Mouse (Mus musculus): ENCODE data around the gene Fmod. TPM values are rescaled to one million over a fixed set of nuclear protein-coding genes. Genes with fewer than 3 reads are reported as not detected.

The Fmod gene
- polyA plus RNA-seq (2015; fragmentation: Nextera tagmentation; extraction: Ambion mirVana): 14.5 and 14.6 TPM in 2 replicates

DNA sequence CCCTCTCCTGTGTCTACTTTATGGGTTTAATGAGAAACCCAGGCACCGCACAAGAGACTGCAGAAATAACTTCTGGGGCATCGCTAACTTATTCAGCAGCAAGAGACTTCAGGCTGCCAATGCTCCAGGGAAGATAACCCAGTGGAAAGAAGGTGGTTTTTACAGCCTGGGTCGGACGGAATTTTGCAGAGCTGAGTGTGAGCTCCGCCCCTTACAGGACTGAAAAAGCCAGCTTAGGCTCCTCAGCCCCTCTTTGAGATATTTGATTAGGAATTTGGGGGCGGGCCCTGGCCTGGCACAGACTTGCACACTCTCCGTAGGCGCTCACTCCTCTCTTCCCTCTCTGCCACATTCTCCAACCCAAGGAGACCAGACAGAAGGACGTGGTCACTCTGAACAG, at the start of gene Fmod:
Gene Fmod (plus strand): TSS at position 83 of the 400 bp plus-strand sequence.
- WGBS: 42% methylated on average over 9 of the region's 9 CpGs
- Histone ChIP-seq H3K9me3 (replicated peaks) (no peaks in the 10 kb centered on the region), H3K36me3 (no peaks in the 10 kb centered on the region), H3K4me2 (no peak within 1 kb of the TSS), H3K4me3 (replicated peaks) (no peak within 1 kb of the TSS), H3K27ac (replicated peaks) (no peak within 1 kb of the TSS), H3K27me3 (replicated peaks) (no peaks in the 10 kb centered on the region), H3K4me1 (peaks cover 9% of the 10 kb centered on the region; the same call in 1 of the 2 replicates), H3K9ac (replicated peaks) (no peak within 1 kb of the TSS)
- no peak for ATAC-seq (ENCODE audit: low FRiP score)

DNA sequence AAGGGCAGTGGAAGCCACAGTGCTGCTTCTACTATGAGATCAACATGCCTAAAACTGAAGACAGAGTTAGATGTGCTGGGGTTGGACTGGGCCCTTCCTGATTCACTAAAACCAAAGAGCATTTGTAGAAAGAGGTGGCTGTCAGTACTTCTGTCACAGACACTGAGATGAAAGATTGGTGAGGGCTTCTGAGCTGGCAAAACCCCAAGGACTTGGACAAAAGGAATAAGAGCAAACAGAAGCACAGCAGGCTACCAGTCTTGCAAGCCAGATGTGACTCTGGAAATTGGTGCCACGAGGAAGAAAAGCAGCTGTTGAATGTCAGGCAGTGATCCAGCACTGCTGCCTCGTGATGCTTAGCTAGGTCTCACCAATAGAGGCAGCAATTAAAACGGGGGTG, 48.2 kb upstream of the Fmod start:
- Histone ChIP-seq H3K4me2 (no peak overlapping the region), H3K27ac (replicated peaks) (no peak overlapping the region), H3K4me3 (replicated peaks) (no peak overlapping the region), H3K9me3 (replicated peaks) (no peaks in the 10 kb centered on the region), H3K9ac (replicated peaks) (no peak overlapping the region), H3K36me3 (no peaks in the 10 kb centered on the region), H3K27me3 (replicated peaks) (no peaks in the 10 kb centered on the region), H3K4me1 (0 out of 2 replicates have a peak, but pooled peaks cover 3% of the 10 kb centered on the region)
- WGBS: 17% methylated on average over 3 of the region's 3 CpGs
- no peak for ATAC-seq (ENCODE audit: low FRiP score)

GRCm38 (mm10) chr1:133991277-133991676, 45.8 kb upstream of the Fmod start:
- 0 out of 2 replicates have a peak, but pooled peaks cover 3% of the 10 kb centered on the region for H3K4me1 ChIP-seq
- H3K4me3 ChIP-seq (replicated peaks): no peak overlapping the region
- 63% methylated on average over 8 of the region's 8 CpGs for WGBS
- H3K36me3 ChIP-seq: no peaks in the 10 kb centered on the region
- no peak overlapping the region for H3K4me2 ChIP-seq
- H3K9me3 ChIP-seq (replicated peaks): no peaks in the 10 kb centered on the region
- H3K9ac ChIP-seq (replicated peaks): no peak overlapping the region
- no peak overlapping the region for H3K27ac ChIP-seq (replicated peaks)
- ATAC-seq (ENCODE audit: low FRiP score): no peak
- H3K27me3 ChIP-seq (replicated peaks): no peaks in the 10 kb centered on the region

- 79% methylated on average over 7 of the region's 7 CpGs for WGBS
- Histone ChIP-seq H3K27me3 (replicated peaks) (no peaks in the 10 kb centered on the region), H3K36me3 (no peaks in the 10 kb centered on the region), H3K4me2 (no peak overlapping the region), H3K4me3 (replicated peaks) (no peak overlapping the region), H3K27ac (replicated peaks) (no peak overlapping the region), H3K4me1 (no peaks in the 10 kb centered on the region), H3K9ac (replicated peaks) (no peak overlapping the region), H3K9me3 (replicated peaks) (no peaks in the 10 kb centered on the region)
- ATAC-seq (ENCODE audit: low FRiP score): no peak
These were observed 31.6 kb upstream of the Fmod start for GRCm38 (mm10) chr1:134005490-134005889.

DNA sequence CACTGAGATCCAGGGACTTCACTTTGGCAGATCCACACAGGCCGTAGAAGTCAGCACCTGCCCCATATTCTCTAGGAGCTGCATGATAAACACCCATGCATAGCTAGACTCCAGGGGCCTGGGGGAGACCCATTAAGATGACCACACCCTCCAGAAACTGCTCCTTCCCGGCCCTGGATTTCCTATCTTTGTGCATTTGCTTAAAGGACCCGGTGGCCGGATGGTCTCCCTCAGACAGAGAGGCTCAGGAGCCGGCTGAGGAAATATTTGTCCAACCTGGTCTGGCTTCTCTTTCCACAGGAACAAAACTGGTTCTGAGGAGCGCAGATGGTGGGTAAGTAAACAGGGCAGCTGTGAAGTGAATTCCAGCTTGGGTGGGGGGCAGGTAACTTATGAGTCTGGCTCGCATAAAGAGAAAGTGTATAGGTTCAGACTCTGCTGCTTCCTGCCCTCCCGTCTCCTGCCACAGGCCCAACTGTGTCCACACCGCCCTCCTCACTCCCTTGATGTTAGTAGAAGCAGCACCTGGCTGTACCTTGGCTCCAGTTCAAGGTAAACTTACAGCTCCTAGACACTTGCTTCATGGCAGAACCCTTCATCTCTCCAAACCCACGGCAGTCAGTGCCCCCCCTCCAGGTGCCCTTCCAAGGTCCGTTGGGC, 30.8 kb upstream of the Fmod start:
- H3K4me2 ChIP-seq: no peak overlapping the region
- ATAC-seq (ENCODE audit: low FRiP score): no peak
- H3K27me3 ChIP-seq (replicated peaks): no peaks in the 10 kb centered on the region
- 87% methylated on average over 11 of the region's 11 CpGs for WGBS
- H3K36me3 ChIP-seq: no peaks in the 10 kb centered on the region
- H3K4me1 ChIP-seq: no peaks in the 10 kb centered on the region
- no peaks in the 10 kb centered on the region for H3K9me3 ChIP-seq (replicated peaks)
- no peak overlapping the region for H3K9ac ChIP-seq (replicated peaks)
- H3K4me3 ChIP-seq (replicated peaks): no peak overlapping the region
- no peak overlapping the region for H3K27ac ChIP-seq (replicated peaks)

GRCm38 (mm10) chr1:134024293-134024971, 12.6 kb upstream of the Fmod start:
- no peak overlapping the region for H3K4me3 ChIP-seq (replicated peaks)
- no peaks in the 10 kb centered on the region for H3K27me3 ChIP-seq (replicated peaks)
- H3K9me3 ChIP-seq (replicated peaks): no peaks in the 10 kb centered on the region
- no peaks in the 10 kb centered on the region for H3K4me1 ChIP-seq
- H3K36me3 ChIP-seq: no peaks in the 10 kb centered on the region
- H3K9ac ChIP-seq (replicated peaks): no peak overlapping the region
- H3K4me2 ChIP-seq: no peak overlapping the region
- 91% methylated on average over 9 of the region's 9 CpGs for WGBS
- no peak for ATAC-seq (ENCODE audit: low FRiP score)
- no peak overlapping the region for H3K27ac ChIP-seq (replicated peaks)

DNA sequence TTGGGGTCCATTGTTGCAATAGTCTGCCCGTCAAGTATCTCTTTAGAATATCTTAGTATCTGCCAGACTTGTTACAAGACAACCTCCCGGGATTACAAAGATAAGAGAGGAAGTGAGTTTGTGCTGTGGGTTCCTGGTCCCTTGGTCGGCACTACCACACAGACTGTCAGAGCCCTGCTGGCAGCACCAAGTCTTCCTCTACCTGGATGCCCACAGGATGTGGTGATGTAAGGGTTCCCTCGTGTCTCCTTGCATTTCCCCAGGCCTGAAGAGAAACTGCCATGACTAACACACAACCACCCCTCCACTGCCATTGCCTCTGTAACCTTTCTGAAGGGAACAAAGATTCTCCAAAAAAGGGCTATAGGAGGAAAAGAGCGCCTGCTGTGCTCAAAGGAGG, 11.1 kb upstream of the Fmod start:
- H3K4me3 ChIP-seq (replicated peaks): no peak overlapping the region
- 73% methylated on average over 5 of the region's 5 CpGs for WGBS

DNA sequence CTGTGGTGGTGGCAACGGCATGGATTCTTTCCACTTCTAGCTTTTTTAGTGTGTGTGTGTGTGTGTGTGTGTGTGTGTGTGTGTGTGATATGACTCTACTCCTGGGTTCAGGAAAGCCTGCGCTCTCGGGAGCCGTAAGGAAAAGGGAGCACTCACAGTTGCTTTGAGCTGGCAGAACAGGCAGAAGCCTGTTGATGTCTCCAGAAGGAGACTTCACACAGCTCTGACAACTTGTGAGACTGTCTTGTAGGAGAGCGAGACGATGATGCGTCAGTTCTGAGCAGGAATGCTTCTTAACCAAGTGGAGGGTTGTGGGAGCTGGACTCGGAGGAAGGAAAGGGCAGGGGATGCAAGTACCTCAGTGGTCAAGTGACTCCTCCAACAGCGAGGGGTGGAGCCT, 10.3 kb upstream of the Fmod start:
- H3K4me1 ChIP-seq: no peaks in the 10 kb centered on the region
- H3K36me3 ChIP-seq: no peaks in the 10 kb centered on the region
- no peak overlapping the region for H3K4me3 ChIP-seq (replicated peaks)
- no peak overlapping the region for H3K27ac ChIP-seq (replicated peaks)
- no peak for ATAC-seq (ENCODE audit: low FRiP score)
- H3K9ac ChIP-seq (replicated peaks): no peak overlapping the region
- H3K4me2 ChIP-seq: no peak overlapping the region
- 83% methylated on average over 9 of the region's 9 CpGs for WGBS
- H3K9me3 ChIP-seq (replicated peaks): no peaks in the 10 kb centered on the region
- H3K27me3 ChIP-seq (replicated peaks): no peaks in the 10 kb centered on the region

More for the DNA sequence above, 11.1 kb upstream of the Fmod start:
- no peaks in the 10 kb centered on the region for H3K36me3 ChIP-seq
- H3K27ac ChIP-seq (replicated peaks): no peak overlapping the region
- no peaks in the 10 kb centered on the region for H3K4me1 ChIP-seq
- H3K9me3 ChIP-seq (replicated peaks): no peaks in the 10 kb centered on the region
- no peak overlapping the region for H3K9ac ChIP-seq (replicated peaks)
- no peaks in the 10 kb centered on the region for H3K27me3 ChIP-seq (replicated peaks)
- ATAC-seq (ENCODE audit: low FRiP score): no peak
- no peak overlapping the region for H3K4me2 ChIP-seq

DNA sequence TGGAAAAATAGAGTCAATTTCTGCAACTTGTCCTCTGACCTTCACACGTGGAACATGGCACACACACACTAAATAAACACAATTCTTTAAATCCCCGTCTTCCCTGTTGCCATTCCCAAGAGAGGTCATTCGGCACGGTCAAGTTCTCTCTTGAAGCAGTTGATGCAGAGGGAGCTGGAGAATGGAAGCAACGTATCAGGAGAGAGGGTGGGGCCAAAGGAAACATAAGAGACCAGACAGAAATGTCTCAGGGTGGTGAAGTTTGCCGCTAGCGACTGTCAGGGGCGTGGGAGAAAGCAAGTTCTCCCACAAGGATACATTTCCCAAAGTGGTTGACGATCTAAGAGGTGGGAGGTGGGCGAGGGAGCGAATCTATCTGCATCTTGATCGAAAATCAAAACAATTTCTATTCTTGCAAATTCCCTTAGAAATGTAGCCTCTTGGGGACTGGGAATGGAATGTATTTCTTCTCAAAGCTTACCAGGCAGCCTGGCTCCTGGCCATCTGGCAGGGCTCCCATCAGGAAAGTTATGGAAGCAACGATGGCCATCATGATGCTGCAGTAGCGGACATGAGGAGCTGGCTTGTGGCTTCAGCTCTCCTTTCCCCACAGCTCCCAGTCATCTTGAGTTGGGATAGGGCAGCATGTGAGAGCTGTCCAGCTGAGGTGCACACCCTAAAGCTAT, 8.8 kb upstream of the Fmod start:
- whole genome bisulfite sequencing: 83% methylated on average over 14 of the region's 14 CpGs
- Histone ChIP-seq H3K4me3 (replicated peaks) (no peak overlapping the region), H3K27ac (replicated peaks) (no peak overlapping the region), H3K9ac (replicated peaks) (no peak overlapping the region), H3K4me2 (no peak overlapping the region), H3K9me3 (replicated peaks) (no peaks in the 10 kb centered on the region), H3K4me1 (no peaks in the 10 kb centered on the region), H3K27me3 (replicated peaks) (no peaks in the 10 kb centered on the region), H3K36me3 (no peaks in the 10 kb centered on the region)
- no peak for ATAC-seq (ENCODE audit: low FRiP score)

DNA sequence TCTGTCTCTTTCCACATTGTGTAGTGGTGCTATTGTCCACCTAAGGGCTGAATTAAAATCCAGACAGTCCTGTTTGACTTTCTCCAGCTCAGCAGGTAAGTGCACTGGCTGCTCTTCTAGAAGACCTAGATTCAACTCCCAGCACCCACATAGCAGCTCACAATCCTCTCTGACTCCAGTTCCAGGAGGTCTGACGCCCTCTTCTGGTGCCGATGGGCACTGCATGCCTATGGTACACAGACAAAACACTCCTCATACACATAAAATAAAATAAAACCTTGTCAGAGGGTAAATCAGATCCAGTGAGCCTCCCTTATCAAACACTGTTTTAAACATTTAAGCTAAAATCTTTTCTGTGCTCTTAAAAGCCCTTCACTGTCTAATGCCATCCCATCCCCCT, 562 bp upstream of the Fmod start:
- Histone ChIP-seq H3K36me3 (no peaks in the 10 kb centered on the region), H3K9me3 (replicated peaks) (no peaks in the 10 kb centered on the region), H3K27me3 (replicated peaks) (no peaks in the 10 kb centered on the region), H3K27ac (replicated peaks) (no peak overlapping the region), H3K4me1 (0 out of 2 replicates have a peak, but pooled peaks cover 6% of the 10 kb centered on the region), H3K4me3 (replicated peaks) (no peak overlapping the region), H3K9ac (replicated peaks) (no peak overlapping the region), H3K4me2 (no peak overlapping the region)
- 68% methylated on average over 2 of the region's 2 CpGs for WGBS
- ATAC-seq (ENCODE audit: low FRiP score): no peak

DNA sequence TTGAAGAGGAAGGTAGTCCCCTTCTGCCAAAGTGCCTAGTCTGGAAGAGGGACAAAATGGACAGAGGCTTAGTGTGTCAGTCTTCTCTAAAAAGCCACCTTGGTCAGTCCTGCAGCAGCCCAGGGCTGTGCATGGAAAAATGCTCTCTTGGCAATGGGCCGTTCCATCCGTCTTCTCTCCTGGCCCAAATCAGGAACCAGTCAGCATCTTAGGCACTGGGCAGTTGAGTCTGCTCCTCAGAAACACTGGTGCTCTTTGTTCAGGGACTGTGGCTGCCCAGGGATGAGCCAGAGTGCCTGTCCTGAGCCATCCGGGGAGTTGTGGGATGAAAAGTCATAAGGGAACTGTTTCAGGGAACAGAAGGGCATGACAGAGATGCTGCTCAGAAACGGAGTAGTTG, 1.3 kb downstream of the Fmod start:
- WGBS: 84% methylated on average over 4 of the region's 4 CpGs
- Histone ChIP-seq H3K9ac (replicated peaks) (no peak overlapping the region), H3K4me3 (replicated peaks) (no peak overlapping the region), H3K36me3 (no peaks in the 10 kb centered on the region), H3K4me1 (peaks cover 18% of the 10 kb centered on the region; the same call in 1 of the 2 replicates), H3K27me3 (replicated peaks) (no peaks in the 10 kb centered on the region), H3K27ac (replicated peaks) (no peak overlapping the region), H3K9me3 (replicated peaks) (no peaks in the 10 kb centered on the region), H3K4me2 (no peak overlapping the region; the same call in 1 of the 2 replicates)
- no peak for ATAC-seq (ENCODE audit: low FRiP score)

- no peak overlapping the region for H3K27ac ChIP-seq (replicated peaks)
- H3K4me2 ChIP-seq: no peak overlapping the region
- no peaks in the 10 kb centered on the region for H3K27me3 ChIP-seq (replicated peaks)
- 92% methylated on average over 2 of the region's 2 CpGs for WGBS
- no peak overlapping the region for H3K9ac ChIP-seq (replicated peaks)
- peaks cover 18% of the 10 kb centered on the region; the same call in 1 of the 2 replicates for H3K4me1 ChIP-seq
- no peak overlapping the region for H3K4me3 ChIP-seq (replicated peaks)
- ATAC-seq (ENCODE audit: low FRiP score): no peak
- H3K9me3 ChIP-seq (replicated peaks): no peaks in the 10 kb centered on the region
- H3K36me3 ChIP-seq: no peaks in the 10 kb centered on the region
These were observed 2.3 kb downstream of the Fmod start for GRCm38 (mm10) chr1:134039361-134039760.

Data from neural tube, embryonic 15.5 days (tissue).